Mouse (Mus musculus): Measurements from ENCODE around the gene Gng13. TPM values are rescaled to one million over a fixed set of nuclear protein-coding genes. Genes with fewer than 3 reads are reported as not detected.

Gng13 gene
- polyA plus RNA-seq (2015; fragmentation: Nextera tagmentation; extraction: Ambion mirVana), result 0.60 and 2.2 TPM in 2 replicates

DNA sequence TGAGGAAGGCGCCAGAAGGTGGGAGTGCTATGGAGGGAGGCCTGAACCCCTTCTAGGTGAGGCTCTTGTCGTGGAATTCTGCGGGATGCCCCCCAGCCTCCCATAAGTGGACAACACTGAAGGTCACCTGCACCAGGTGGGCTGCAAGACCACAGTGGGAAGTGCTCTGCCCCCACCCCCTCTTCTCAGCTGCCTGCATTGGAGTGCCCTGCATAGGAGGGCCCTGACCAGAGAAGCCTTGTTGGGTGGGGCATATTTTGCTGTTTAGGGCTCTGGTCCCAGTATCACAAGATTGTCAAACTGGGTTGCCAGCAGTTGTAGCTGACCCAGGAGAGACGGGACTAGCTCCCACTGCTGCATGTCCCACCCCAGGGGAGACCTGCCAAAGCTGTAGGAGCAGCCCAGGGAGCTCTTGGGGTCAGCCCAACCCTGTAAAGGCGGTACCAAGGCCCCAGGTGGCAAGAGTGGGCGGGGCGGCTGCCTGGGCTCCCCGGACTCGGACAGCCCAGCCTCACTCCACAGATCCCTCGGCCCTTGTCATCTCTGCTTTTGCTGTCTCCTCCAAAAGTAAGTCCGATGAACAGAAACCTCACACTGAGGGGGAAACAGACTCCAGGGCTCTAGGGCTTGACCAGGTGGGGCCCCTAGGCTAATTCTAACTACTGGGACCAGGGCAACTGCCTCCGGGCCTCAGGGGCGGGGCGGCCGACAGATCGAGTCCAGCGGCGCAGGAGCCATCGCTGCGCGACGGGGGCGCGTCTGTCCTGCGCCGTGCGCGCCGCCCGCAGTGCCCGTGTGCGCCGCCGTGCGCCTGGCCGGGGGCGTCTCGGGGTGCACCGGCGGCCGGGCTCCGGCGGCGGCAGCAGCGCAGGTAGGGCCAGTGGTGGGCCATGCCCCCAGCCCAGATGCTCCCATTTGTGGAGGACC, at the start of gene Gng13:
Gng13 (plus strand) TSS at position 461 of the 927 bp plus-strand sequence.
- Histone ChIP-seq H3K36me3 (ENCODE audit: control insufficient read depth, insufficient read depth) (peaks cover 2% of the 10 kb centered on the region; the same call in 1 of the 2 replicates), H3K9me3 (replicated peaks; ENCODE audit: control insufficient read depth, low read length) (no peaks in the 10 kb centered on the region), H3K27me3 (ENCODE audit: control insufficient read depth, insufficient read depth, low read length) (peaks cover 23% of the 10 kb centered on the region), H3K9ac (ENCODE audit: low read length) (peak within 1 kb of the TSS; percentile 62), H3K4me3 (ENCODE audit: low read length) (peak within 1 kb of the TSS; percentile 52), H3K27ac (ENCODE audit: low read length) (no peak within 1 kb of the TSS), H3K4me1 (ENCODE audit: control insufficient read depth, insufficient read depth, low read length) (0 out of 2 replicates have a peak, but pooled peaks cover 4% of the 10 kb centered on the region), H3K4me2 (ENCODE audit: low read depth, low read length) (peak within 1 kb of the TSS; percentile 79)
- WGBS, result 2% methylated on average over 45 of the region's 45 CpGs
- ATAC-seq (replicated peaks; ENCODE audit: extremely low read depth, insufficient read depth, low FRiP score), result peak; percentile 54; the same call in 1 of the 2 replicates

DNA sequence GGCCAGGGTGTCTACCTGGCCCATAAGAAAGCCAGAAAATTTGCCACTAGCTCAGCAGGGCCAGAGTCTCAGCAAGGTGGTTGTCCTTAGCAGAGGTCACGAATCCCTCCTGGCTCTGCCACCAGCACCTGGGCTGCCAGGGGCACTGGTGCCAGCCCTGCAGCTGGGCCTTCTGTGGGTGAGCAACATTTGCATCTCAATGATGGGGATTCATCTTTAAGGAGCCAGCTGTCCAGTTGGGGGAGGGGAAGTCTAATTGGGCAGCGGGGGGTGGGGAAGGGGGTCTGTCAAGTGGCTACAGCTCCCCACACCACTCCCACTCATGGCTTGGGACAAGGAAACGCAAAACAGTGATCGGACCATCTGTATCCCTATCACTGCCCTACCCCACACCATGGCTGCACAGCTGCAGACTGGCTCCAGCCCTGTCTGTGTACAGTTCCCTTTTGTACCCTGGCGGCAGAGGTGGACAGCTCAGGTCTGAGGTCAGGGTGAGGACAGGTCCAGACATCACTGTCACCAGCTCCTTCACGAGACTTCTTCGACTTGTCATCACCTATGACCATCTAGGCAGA, 48.4 kb upstream of the Gng13 start:
- H3K9ac ChIP-seq (ENCODE audit: low read length), result no peak overlapping the region
- H3K4me2 ChIP-seq (ENCODE audit: low read depth, low read length), result no peak overlapping the region
- H3K4me1 ChIP-seq (ENCODE audit: control insufficient read depth, insufficient read depth, low read length), result no peaks in the 10 kb centered on the region
- ATAC-seq (replicated peaks; ENCODE audit: extremely low read depth, insufficient read depth, low FRiP score), result no peak
- H3K9me3 ChIP-seq (replicated peaks; ENCODE audit: control insufficient read depth, low read length), result no peaks in the 10 kb centered on the region
- no peak overlapping the region for H3K4me3 ChIP-seq (ENCODE audit: low read length)
- WGBS, result 58% methylated on average over 7 of the region's 7 CpGs
- no peak overlapping the region for H3K27ac ChIP-seq (ENCODE audit: low read length)
- H3K36me3 ChIP-seq (ENCODE audit: control insufficient read depth, insufficient read depth), result no peaks in the 10 kb centered on the region
- H3K27me3 ChIP-seq (ENCODE audit: control insufficient read depth, insufficient read depth, low read length), result no peaks in the 10 kb centered on the region; the same call in 1 of the 2 replicates

GRCm38 (mm10) chr17:25672982-25673381, 44.0 kb upstream of the Gng13 start:
- H3K27me3 ChIP-seq (ENCODE audit: control insufficient read depth, insufficient read depth, low read length), result no peaks in the 10 kb centered on the region; the same call in 1 of the 2 replicates
- H3K36me3 ChIP-seq (ENCODE audit: control insufficient read depth, insufficient read depth), result no peaks in the 10 kb centered on the region
- H3K9me3 ChIP-seq (replicated peaks; ENCODE audit: control insufficient read depth, low read length), result no peaks in the 10 kb centered on the region
- no peak overlapping the region for H3K27ac ChIP-seq (ENCODE audit: low read length)
- H3K9ac ChIP-seq (ENCODE audit: low read length), result no peak overlapping the region
- H3K4me2 ChIP-seq (ENCODE audit: low read depth, low read length), result no peak overlapping the region
- H3K4me1 ChIP-seq (ENCODE audit: control insufficient read depth, insufficient read depth, low read length), result no peaks in the 10 kb centered on the region
- ATAC-seq (replicated peaks; ENCODE audit: extremely low read depth, insufficient read depth, low FRiP score), result no peak
- H3K4me3 ChIP-seq (ENCODE audit: low read length), result no peak overlapping the region

DNA sequence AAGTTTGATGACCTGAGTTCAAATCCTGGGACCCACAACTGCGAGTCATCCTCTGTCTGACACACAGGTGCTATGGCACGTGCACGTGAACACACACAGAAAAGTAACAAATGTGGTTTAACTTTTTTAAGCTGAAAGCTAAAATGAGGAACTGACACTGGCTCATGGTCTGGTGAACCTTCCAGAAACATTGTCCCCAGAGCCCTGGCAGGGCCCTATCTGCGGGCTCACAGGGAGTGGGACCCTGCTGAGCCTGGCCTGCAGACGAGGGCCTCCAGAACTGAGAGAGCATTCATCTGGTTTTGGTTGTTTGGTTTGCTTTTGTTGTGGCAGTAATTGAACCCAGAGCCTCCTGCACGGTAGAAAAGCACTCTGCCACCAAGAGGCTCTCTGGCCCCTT, 39.0 kb upstream of the Gng13 start:
- H3K36me3 ChIP-seq (ENCODE audit: control insufficient read depth, insufficient read depth), result no peaks in the 10 kb centered on the region
- no peak overlapping the region for H3K4me2 ChIP-seq (ENCODE audit: low read depth, low read length)
- no peaks in the 10 kb centered on the region for H3K4me1 ChIP-seq (ENCODE audit: control insufficient read depth, insufficient read depth, low read length)
- H3K27me3 ChIP-seq (ENCODE audit: control insufficient read depth, insufficient read depth, low read length), result no peaks in the 10 kb centered on the region; the same call in 1 of the 2 replicates
- ATAC-seq (replicated peaks; ENCODE audit: extremely low read depth, insufficient read depth, low FRiP score), result no peak
- H3K9ac ChIP-seq (ENCODE audit: low read length), result no peak overlapping the region
- 58% methylated on average over 6 of the region's 6 CpGs for WGBS
- H3K9me3 ChIP-seq (replicated peaks; ENCODE audit: control insufficient read depth, low read length), result no peaks in the 10 kb centered on the region
- H3K4me3 ChIP-seq (ENCODE audit: low read length), result no peak overlapping the region
- H3K27ac ChIP-seq (ENCODE audit: low read length), result no peak overlapping the region

GRCm38 (mm10) chr17:25679818-25680217, 37.2 kb upstream of the Gng13 start:
- no peak overlapping the region for H3K4me2 ChIP-seq (ENCODE audit: low read depth, low read length)
- H3K27me3 ChIP-seq (ENCODE audit: control insufficient read depth, insufficient read depth, low read length), result peaks cover 7% of the 10 kb centered on the region
- H3K27ac ChIP-seq (ENCODE audit: low read length), result no peak overlapping the region
- no peaks in the 10 kb centered on the region for H3K9me3 ChIP-seq (replicated peaks; ENCODE audit: control insufficient read depth, low read length)
- no peak overlapping the region for H3K9ac ChIP-seq (ENCODE audit: low read length)
- 23% methylated on average over 5 of the region's 5 CpGs for WGBS
- H3K36me3 ChIP-seq (ENCODE audit: control insufficient read depth, insufficient read depth), result no peaks in the 10 kb centered on the region
- no peaks in the 10 kb centered on the region for H3K4me1 ChIP-seq (ENCODE audit: control insufficient read depth, insufficient read depth, low read length)
- no peak overlapping the region for H3K4me3 ChIP-seq (ENCODE audit: low read length)
- ATAC-seq (replicated peaks; ENCODE audit: extremely low read depth, insufficient read depth, low FRiP score), result no peak

GRCm38 (mm10) chr17:25681636-25682035, 35.3 kb upstream of the Gng13 start:
- Histone ChIP-seq H3K4me1 (ENCODE audit: control insufficient read depth, insufficient read depth, low read length) (no peaks in the 10 kb centered on the region), H3K36me3 (ENCODE audit: control insufficient read depth, insufficient read depth) (no peaks in the 10 kb centered on the region), H3K27ac (ENCODE audit: low read length) (no peak overlapping the region), H3K4me3 (ENCODE audit: low read length) (no peak overlapping the region), H3K27me3 (ENCODE audit: control insufficient read depth, insufficient read depth, low read length) (peaks cover 7% of the 10 kb centered on the region), H3K4me2 (ENCODE audit: low read depth, low read length) (no peak overlapping the region), H3K9ac (ENCODE audit: low read length) (no peak overlapping the region), H3K9me3 (replicated peaks; ENCODE audit: control insufficient read depth, low read length) (no peaks in the 10 kb centered on the region)
- 76% methylated on average over 4 of the region's 4 CpGs for WGBS
- ATAC-seq (replicated peaks; ENCODE audit: extremely low read depth, insufficient read depth, low FRiP score), result no peak

DNA sequence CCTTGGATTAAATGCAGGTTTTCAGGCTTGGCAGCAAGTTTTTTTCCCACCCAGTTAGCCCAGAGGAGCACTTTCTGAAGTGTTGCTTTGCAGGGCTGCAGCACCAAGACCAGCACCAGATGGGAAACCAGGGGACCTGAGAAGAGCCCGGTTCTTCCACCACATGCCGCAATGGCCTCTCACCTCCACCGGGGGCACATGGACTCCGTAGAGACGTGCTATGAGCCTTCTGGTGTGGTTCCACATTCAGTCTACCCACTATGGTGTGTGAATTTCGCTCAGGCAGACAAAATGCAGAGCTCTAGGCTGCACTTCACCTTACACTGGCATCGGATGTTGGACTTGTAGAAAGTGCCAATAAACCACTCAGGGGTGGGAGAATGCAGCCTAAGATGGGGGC, 30.6 kb upstream of the Gng13 start:
- peaks cover 7% of the 10 kb centered on the region for H3K27me3 ChIP-seq (ENCODE audit: control insufficient read depth, insufficient read depth, low read length)
- H3K4me2 ChIP-seq (ENCODE audit: low read depth, low read length), result no peak overlapping the region
- ATAC-seq (replicated peaks; ENCODE audit: extremely low read depth, insufficient read depth, low FRiP score), result no peak
- H3K36me3 ChIP-seq (ENCODE audit: control insufficient read depth, insufficient read depth), result no peaks in the 10 kb centered on the region
- no peaks in the 10 kb centered on the region for H3K4me1 ChIP-seq (ENCODE audit: control insufficient read depth, insufficient read depth, low read length)
- no peak overlapping the region for H3K9ac ChIP-seq (ENCODE audit: low read length)
- 41% methylated on average over 7 of the region's 7 CpGs for WGBS
- no peak overlapping the region for H3K4me3 ChIP-seq (ENCODE audit: low read length)
- H3K9me3 ChIP-seq (replicated peaks; ENCODE audit: control insufficient read depth, low read length), result no peaks in the 10 kb centered on the region
- H3K27ac ChIP-seq (ENCODE audit: low read length), result no peak overlapping the region

DNA sequence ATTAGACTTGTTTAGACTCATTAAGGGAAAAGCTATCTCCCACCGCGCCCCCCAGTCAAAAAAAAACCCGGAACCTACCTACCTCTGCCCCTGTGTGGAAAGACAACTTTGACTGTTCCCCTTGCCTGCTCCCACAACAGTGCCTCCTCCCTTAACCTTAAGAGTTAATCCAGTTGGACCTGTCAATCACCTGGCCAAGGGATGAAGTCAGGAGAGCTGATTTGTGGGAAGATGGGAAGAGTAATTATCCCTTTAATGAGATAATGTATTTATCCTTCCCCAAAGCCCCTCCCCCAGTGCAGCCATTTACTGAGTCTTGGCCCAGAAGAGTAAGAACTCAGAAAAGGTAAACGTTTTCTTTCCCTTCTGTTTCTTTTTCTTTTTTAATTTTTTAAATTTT, 28.0 kb upstream of the Gng13 start:
- H3K9me3 ChIP-seq (replicated peaks; ENCODE audit: control insufficient read depth, low read length), result no peaks in the 10 kb centered on the region
- 71% methylated on average over 4 of the region's 4 CpGs for WGBS
- H3K4me1 ChIP-seq (ENCODE audit: control insufficient read depth, insufficient read depth, low read length), result no peaks in the 10 kb centered on the region
- no peak overlapping the region for H3K4me2 ChIP-seq (ENCODE audit: low read depth, low read length)
- no peak overlapping the region for H3K4me3 ChIP-seq (ENCODE audit: low read length)
- no peak overlapping the region for H3K27ac ChIP-seq (ENCODE audit: low read length)
- peaks cover 7% of the 10 kb centered on the region for H3K27me3 ChIP-seq (ENCODE audit: control insufficient read depth, insufficient read depth, low read length)
- ATAC-seq (replicated peaks; ENCODE audit: extremely low read depth, insufficient read depth, low FRiP score), result no peak
- no peaks in the 10 kb centered on the region for H3K36me3 ChIP-seq (ENCODE audit: control insufficient read depth, insufficient read depth)
- no peak overlapping the region for H3K9ac ChIP-seq (ENCODE audit: low read length)

DNA sequence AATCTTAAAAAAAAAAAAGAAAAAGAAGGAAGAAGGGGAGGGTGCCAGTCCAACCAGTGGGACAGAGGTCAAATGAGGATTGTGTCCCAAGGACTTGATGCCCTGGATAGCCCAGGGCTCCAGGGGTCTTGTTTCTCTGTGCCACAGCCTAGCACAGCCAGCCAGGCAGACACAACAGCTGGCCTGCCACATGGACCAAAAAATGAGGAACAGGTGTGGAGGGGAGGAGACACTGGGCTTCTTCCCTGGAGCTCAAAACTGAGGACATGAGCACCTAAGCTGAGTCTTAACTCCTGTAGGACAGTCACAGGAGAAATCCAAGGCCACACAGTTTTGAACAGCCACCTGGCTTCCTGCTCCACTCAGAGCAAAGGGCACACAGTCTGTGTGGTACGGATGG, 20.7 kb upstream of the Gng13 start:
- Histone ChIP-seq H3K4me1 (ENCODE audit: control insufficient read depth, insufficient read depth, low read length) (no peaks in the 10 kb centered on the region), H3K36me3 (ENCODE audit: control insufficient read depth, insufficient read depth) (no peaks in the 10 kb centered on the region), H3K4me2 (ENCODE audit: low read depth, low read length) (no peak overlapping the region), H3K9me3 (replicated peaks; ENCODE audit: control insufficient read depth, low read length) (no peaks in the 10 kb centered on the region), H3K4me3 (ENCODE audit: low read length) (no peak overlapping the region), H3K27me3 (ENCODE audit: control insufficient read depth, insufficient read depth, low read length) (no peaks in the 10 kb centered on the region; the same call in 1 of the 2 replicates), H3K27ac (ENCODE audit: low read length) (no peak overlapping the region), H3K9ac (ENCODE audit: low read length) (no peak overlapping the region)
- 29% methylated on average over 1 of the region's 1 CpGs for WGBS
- no peak for ATAC-seq (replicated peaks; ENCODE audit: extremely low read depth, insufficient read depth, low FRiP score)
